Mouse (Mus musculus): ENCODE measurements at regions not wholly inside any gene's neighbourhood (a gene's known extent, or its start where the extent isn't known, plus 50 kb on each side); places are given as distances from the start of the nearest gene placed in this dataset.
"Not testable (repeated sequence)": the region's sequence is repeated elsewhere in the genome, so short reads cannot be mapped to it uniquely, and the experiment has no call there.

DNA sequence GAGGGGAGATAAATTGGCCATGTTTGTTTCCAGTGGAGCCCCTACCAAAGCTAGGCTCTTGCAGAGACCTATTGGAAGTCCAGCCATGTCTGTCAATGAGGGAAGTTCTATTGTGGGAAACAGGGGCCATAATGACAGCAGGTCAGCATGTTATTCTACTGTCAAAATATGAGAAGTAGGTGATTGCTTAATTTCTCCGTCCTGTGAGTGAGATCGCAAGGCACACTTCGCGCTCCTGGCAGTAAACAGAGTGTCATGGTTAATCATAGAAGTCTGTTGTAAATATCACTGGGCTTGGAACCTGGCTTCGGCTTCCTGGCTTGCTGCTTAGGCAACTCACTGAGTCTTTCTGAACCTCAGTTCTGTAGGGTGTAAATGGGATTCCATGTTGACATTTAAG, 72.5 kb upstream of the Ccdc122 start:
- no peak for DNase-seq (ENCODE audit: low read depth)

GRCm38 (mm10) chr14:76958875-76959274, 77.7 kb upstream of the Ccdc122 start:
- no peak for DNase-seq (ENCODE audit: low read depth)

DNA sequence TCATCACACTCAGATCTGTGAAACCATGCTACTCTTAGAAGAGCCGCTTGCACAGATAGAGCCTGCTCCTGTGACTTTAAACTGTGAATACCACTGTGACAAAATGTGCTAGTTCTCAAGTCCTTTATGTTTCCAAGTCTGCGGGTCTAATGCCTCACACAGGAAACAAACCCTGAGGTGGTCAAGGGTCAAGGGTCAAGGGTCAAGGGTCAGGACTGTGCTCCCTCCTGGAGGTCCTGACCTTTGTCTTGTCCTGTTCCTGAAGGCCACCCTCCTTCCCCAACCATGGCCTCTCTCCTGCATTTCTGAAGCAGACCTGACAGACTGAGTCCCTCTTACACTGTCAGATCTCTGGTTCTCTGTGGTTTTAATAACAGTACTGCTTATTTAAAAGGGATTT, 79.4 kb upstream of the Ccdc122 start:
- DNase-seq (ENCODE audit: low read depth): no peak

DNA sequence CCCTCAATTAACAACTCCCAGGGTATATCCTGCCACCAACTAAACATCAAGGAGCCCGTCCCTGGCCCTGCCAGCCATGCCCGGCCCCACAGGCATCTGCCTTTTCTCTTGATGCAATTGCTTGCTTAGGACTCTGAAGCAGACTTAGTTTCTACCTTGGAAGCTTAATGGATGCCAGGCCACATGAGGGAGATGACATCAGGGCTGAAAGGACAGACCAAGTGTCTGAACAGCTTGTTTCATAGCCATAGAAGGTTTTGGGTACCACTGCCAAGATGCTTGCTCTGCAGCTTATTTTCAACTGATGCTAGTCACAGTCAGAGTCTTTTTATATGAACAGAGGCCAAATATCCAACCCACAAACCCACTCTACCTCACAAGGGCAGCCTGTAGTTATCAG, 83.4 kb upstream of the Ccdc122 start:
- DNase-seq (ENCODE audit: low read depth): no peak

DNA sequence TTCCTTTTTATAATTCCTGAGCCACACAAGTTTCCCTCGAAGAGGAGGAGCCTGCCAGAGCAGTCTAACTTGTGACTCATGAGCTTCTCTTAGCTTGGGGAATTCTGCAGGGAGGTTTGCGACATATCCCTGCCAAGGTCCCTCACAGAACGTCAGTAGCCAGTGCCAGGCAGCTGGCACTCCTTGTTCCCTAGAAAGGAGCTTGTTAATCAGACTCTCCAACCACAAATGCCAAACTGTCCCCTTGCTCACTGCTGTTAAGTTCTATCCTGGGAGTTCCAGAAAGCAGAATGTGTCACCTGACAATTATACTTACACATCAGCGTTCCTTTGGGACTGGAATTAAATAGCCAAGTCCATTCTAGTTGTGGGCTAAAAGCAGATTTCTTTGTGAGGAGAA, 85.1 kb upstream of the Ccdc122 start:
- no peak for DNase-seq (ENCODE audit: low read depth)

- DNase-seq (ENCODE audit: low read depth): no peak
Observed at GRCm38 (mm10) chr14:76949388-76949787, 87.2 kb upstream of the Ccdc122 start.

- no peak for DNase-seq (ENCODE audit: low read depth)
Observed at GRCm38 (mm10) chr14:76948948-76949347, 87.6 kb upstream of the Ccdc122 start.

GRCm38 (mm10) chr14:76948481-76948880, 88.1 kb upstream of the Ccdc122 start:
- DNase-seq (ENCODE audit: low read depth): no peak

DNA sequence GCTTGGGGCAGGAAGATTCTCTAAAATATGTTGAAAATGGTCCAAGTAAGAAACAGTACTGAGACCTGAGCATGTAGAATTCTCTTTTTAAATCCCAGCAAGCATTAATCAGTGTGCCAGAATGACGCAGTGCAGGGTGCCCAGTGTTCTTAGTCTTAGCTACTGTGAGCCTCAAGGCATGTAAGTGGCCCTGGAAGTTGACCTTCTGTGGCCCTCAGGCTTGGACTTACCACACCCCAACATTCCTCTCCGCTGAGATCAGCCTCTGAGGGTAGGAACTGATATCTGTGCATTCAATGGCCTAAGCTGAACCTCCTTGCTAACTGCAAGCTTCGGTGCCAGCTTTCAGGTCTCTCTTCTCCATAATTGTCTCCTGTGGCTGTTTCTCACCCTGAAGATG, 89.4 kb upstream of the Ccdc122 start:
- DNase-seq (ENCODE audit: low read depth): no peak

GRCm38 (mm10) chr14:76945626-76946025, 90.9 kb upstream of the Ccdc122 start:
- no peak for DNase-seq (ENCODE audit: low read depth)

GRCm38 (mm10) chr14:76941474-76942212, 94.9 kb upstream of the Ccdc122 start:
- no peak for DNase-seq (ENCODE audit: low read depth)

DNA sequence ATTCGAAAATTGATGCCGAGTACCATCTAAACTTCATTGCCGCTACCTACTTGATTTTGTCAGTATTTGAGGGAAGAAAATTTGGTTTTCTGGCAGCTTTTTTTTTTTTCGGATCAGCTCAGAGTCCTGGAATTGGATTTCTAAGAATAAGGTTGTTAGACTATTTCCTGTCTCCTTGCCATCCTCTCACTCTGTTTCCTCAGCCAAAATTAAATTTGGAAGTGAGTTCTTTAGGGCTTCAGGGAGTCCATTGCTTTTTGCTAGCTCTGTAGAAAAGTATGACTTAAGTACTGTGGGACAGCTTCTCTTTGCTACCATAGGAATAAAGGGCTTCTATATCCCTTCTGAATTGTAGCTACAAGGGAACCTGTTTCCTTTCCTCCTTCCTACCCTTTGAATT, 96.1 kb upstream of the Ccdc122 start:
- no peak for DNase-seq (ENCODE audit: low read depth)

GRCm38 (mm10) chr14:76936671-76937070, 99.9 kb upstream of the Ccdc122 start:
- no peak for DNase-seq (ENCODE audit: low read depth)

DNA sequence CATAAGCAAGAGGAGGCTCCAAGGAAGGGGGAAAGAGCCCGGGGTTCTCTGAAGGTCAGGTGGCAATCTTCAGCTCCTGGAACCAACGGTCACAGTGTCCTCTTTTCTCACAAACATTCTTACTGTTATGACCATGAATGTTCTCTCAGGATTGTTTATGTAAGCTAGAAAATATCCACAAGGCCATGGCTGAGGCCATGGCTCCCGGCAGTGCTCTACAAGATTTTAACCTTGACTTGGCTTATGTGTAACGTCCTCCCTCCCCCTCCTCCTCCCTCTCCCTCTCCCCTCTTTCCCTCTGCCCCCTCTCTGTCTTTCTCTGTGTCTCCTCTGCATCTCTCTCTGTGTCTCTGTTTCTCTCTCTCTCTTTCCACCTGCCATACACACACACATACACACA, 100.5 kb upstream of the Ccdc122 start:
- not testable (repeated sequence) for DNase-seq (ENCODE audit: low read depth)

DNA sequence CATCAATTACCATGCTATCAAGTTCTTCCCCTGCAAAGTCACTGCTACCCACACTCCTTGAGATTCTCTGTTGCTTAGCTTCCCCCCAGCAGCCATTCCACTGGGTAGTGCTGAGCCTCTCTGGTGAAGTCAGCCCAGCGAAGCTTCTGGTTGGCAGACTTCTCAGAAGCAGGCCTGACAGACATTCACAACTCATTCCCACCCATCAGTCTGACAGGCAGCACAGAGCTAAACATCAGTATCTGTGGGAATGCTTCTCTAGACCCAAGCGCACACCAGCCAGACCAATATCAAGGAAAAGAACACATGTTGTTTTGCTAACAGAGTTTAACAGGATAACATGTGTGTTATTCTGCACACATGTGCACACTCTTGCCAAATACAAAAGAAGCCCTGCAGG, 101.1 kb upstream of the Ccdc122 start:
- DNase-seq (ENCODE audit: low read depth): no peak

GRCm38 (mm10) chr14:76932890-76933289, 103.7 kb upstream of the Ccdc122 start:
- DNase-seq (ENCODE audit: low read depth): no peak

GRCm38 (mm10) chr14:76931398-76931797, 105.2 kb upstream of the Ccdc122 start:
- no peak for DNase-seq (ENCODE audit: low read depth)

GRCm38 (mm10) chr14:76929562-76929961, 107.0 kb upstream of the Ccdc122 start:
- DNase-seq (ENCODE audit: low read depth): no peak

DNA sequence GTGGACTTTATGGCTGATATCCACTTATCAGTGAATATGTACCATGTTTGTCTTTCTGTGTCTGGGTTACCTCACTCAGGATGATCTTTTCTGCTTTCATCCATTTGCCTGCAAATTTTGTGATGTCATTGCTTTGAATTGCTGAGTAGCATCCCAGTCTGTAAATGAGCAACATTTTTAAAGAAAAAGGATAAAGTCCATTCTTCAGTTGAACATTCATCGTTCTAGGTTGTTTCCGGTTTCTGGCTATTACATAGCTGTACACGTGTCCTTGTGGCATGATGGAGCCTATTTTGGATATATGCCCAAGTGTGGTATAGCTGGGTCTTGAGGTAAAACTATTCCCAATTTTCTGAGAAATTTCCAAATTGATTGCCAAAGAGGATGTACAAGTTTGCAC, 107.9 kb upstream of the Ccdc122 start:
- no peak for DNase-seq (ENCODE audit: low read depth)

GRCm38 (mm10) chr14:76927245-76927806, 109.2 kb upstream of the Ccdc122 start:
- DNase-seq (ENCODE audit: low read depth): no peak

DNA sequence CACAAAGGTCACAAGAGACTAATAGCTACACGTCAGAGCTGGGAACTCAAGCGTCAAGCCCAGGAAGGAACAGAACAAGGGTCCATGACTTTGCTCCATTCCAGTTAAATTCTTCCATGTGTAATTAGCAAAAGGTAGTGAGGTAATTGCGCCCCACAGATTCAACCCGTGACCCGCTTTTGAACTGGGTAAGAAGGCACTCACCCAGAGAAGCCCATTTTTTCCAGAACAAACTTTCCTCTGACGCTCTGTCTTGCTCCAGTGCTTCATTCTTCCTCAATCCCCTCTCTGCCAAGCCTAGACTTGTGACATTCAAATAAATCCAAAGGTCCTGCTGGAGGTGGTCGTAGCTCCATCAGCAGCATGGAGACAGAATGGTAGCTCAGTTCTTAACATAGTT, 110.2 kb upstream of the Ccdc122 start:
- no peak for DNase-seq (ENCODE audit: low read depth)

DNA sequence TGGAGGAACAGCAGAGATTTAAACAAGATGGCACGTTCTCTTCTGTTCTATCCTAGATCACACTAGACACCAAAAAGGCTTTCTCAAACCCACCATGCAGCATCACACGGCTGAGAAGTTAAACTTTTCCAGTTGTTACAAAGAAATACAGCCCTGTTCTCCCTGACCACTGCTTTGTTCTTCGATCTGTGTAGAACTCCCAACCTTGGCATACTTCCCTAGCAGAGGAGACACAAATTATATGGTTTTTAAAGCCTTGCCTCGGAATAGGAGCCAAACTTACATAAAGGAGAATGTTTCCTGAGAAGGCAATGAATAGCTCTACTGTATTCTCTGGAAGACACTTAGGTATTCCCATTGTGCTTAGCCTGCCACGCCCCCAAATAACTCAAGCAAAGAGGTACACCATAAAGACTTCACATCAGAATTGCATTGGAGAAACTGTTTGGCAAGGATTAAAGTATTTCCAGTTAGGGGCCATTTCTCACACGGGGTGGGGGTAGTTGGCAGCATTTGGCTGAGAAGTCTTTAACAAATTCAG, 114.1 kb upstream of the Ccdc122 start:
- DNase-seq (ENCODE audit: low read depth): no peak

DNA sequence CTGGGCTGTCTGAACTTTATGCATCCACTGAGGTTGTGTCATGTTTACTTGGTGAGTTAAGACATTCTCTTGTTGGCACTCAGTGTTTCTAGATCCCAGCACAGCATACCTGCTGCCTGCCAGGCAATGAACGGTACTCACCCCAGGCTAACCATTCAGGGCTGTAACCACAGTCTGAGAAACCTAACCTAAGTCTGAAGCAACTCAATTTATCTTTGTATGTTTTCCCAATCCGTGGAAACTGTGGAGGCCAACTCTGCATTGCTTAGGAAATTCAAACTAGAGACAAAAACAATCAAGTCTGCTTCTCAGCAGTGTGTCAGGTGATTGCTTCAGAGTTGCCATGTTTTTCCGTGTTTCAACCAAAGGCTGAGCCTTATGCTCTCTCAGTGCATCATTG, 118.5 kb upstream of the Ccdc122 start:
- DNase-seq (ENCODE audit: low read depth): no peak

All from naive thymus-derived CD4-positive, alpha-beta T cell, adult 2 months (primary cell).